Mouse (Mus musculus) stomach, embryonic 14.5 days (tissue): ENCODE data around the gene Trir. TPM values are rescaled to one million over a fixed set of nuclear protein-coding genes. Genes with fewer than 3 reads are reported as not detected.

ENCODE experiments used
- ATAC-seq: fragments of 200-750 bp; cut with Nextera tagmentation; 2 replicates; pipeline ENCODE4 v1.8.0; 2017; ENCODE audit warnings: low read depth, moderate TSS enrichment; ENCODE audit not compliant: insufficient number of reproducible peaks, insufficient read depth, low FRiP score
- H3K27ac ChIP-seq: fragments of 300-500 bp; sonication (generic); 2 replicates; pipeline ENCODE4 v1.5.1; 2014; ENCODE audit warnings: mild to moderate bottlenecking, low read length, moderate library complexity, mixed read lengths
- H3K27me3 ChIP-seq: fragments of 300-500 bp; sonication (generic); 2 replicates; pipeline ENCODE4 v1.6.1; 2014; ENCODE audit warnings: low read length, control low read depth, mixed read lengths; ENCODE audit not compliant: control insufficient read depth, insufficient read depth
- H3K36me3 ChIP-seq: fragments of 300-500 bp; sonication (generic); 2 replicates; pipeline ENCODE4 v1.6.1; 2014; ENCODE audit warnings: mild to moderate bottlenecking, control low read depth, low read length, moderate library complexity, mixed read lengths; ENCODE audit not compliant: control insufficient read depth, insufficient read depth
- H3K4me1 ChIP-seq: fragments of 300-500 bp; sonication (generic); 2 replicates; pipeline ENCODE4 v1.6.1; 2014; ENCODE audit warnings: low read length, control low read depth, mixed read lengths; ENCODE audit not compliant: control insufficient read depth, insufficient read depth
- H3K4me2 ChIP-seq: fragments of 300-500 bp; sonication (generic); replicated peaks from 2 replicates; pipeline ENCODE4 v1.6.1; 2014; ENCODE audit warnings: low read depth, low read length, control low read depth
- H3K4me3 ChIP-seq: fragments of 300-500 bp; sonication (generic); 2 replicates; pipeline ENCODE4 v1.5.1; 2014; ENCODE audit warnings: low read depth, low read length, control low read depth
- H3K9ac ChIP-seq: fragments of 300-500 bp; sonication (generic); replicated peaks from 2 replicates; pipeline ENCODE4 v1.6.1; 2014; ENCODE audit warnings: low read depth, mild to moderate bottlenecking, control low read depth, low read length, moderate library complexity, mixed read lengths
- H3K9me3 ChIP-seq: fragments of 300-500 bp; sonication (generic); 2 replicates; pipeline ENCODE4 v1.6.1; 2016; ENCODE audit warnings: low read depth, low read length, control low read depth; ENCODE audit not compliant: control insufficient read depth
- WGBS: fragments of 180-500 bp; shearing (Covaris S2); extraction: QIAGEN DNeasy Blood & Tissue Kit; methylation state at CpG from one replicate; pipeline ENCODE4 v1.1.7; 2014; 5-methylcytosine and 5-hydroxymethylcytosine counted together
- polyA plus RNA-seq: library from polyadenylated mRNA; unstranded; fragments of >200 nt; fragmentation: Nextera tagmentation; extraction: Ambion mirVana; gene quantifications from 2 replicates; pipeline ENCODE4 v1.2.1, GENCODE M21; 2014

The Trir gene
- polyA plus RNA-seq, 1 experiment from 2014 or later = 136 TPM

GRCm38 (mm10) chr8:85011242-85011641 lies 15.4 kb upstream of the Trir start:
- no peak overlapping the region for H3K4me3 ChIP-seq
- H3K36me3 ChIP-seq = no peaks in the 10 kb centered on the region
- H3K27ac ChIP-seq = no peak overlapping the region
- 12% methylated on average over 28 of the region's 28 CpGs for WGBS
- peaks cover 22% of the 10 kb centered on the region for H3K27me3 ChIP-seq
- H3K9me3 ChIP-seq = no peaks in the 10 kb centered on the region
- peaks cover 4% of the 10 kb centered on the region; the same call in 1 of the 2 replicates for H3K4me1 ChIP-seq
- ATAC-seq = no peak
- no peak overlapping the region for H3K4me2 ChIP-seq
- H3K9ac ChIP-seq = no peak overlapping the region

DNA sequence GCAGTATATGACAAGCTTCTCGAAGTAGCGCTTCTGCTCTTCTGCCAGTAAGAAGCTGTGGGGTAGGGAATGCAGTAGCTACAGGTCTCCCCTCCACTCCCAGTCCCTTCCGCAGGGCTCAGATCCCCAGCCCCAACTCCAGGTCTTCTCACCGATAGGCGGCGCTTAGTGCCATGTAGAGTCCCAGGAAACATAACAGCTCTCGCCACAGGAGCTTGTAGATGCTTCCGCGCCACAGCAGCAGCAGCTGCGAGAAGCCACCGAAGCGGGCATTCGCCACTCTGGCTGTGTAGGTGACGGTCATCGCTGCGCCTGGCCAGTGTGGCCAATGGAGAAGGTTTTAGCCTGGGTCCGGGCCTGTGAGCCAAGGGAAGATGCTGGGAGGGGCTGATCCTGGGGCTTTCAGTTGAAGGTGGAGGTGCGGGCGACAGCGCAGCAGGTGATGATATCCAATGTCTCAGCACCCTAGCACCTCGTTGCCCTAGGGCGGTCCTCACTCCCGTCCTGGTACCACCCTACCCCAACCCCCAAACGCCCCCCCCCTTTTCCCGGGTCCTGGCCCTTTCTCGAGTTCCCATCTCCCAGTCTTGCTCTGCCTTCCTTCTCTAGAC lies 13.3 kb upstream of the Trir start:
- peak; percentile 64 for ATAC-seq
- no peak overlapping the region; the same call in 1 of the 2 replicates for H3K9ac ChIP-seq
- peaks cover 3% of the 10 kb centered on the region for H3K36me3 ChIP-seq
- H3K4me1 ChIP-seq = peaks cover 4% of the 10 kb centered on the region; the same call in 1 of the 2 replicates
- peak overlapping the region; percentile 12; the same call in 1 of the 2 replicates for H3K4me3 ChIP-seq
- H3K27ac ChIP-seq = no peak overlapping the region
- 5% methylated on average over 26 of the region's 26 CpGs for WGBS
- H3K4me2 ChIP-seq = peak overlapping the region; percentile 47
- H3K9me3 ChIP-seq = no peaks in the 10 kb centered on the region
- H3K27me3 ChIP-seq = peaks cover 20% of the 10 kb centered on the region

- no peak for ATAC-seq
- Histone ChIP-seq H3K4me3 (peak within 1 kb of the TSS; percentile 12; the same call in 1 of the 2 replicates), H3K36me3 (peaks cover 14% of the 10 kb centered on the region), H3K4me2 (peak within 1 kb of the TSS; percentile 47), H3K9me3 (no peaks in the 10 kb centered on the region), H3K27ac (no peak within 1 kb of the TSS), H3K9ac (no peak within 1 kb of the TSS; the same call in 1 of the 2 replicates), H3K27me3 (peaks cover 15% of the 10 kb centered on the region), H3K4me1 (peaks cover 4% of the 10 kb centered on the region; the same call in 1 of the 2 replicates)
- 46% methylated on average over 2 of the region's 2 CpGs for WGBS
These were observed 12.2 kb upstream of the Trir start, which contains the start of gene Best2 for GRCm38 (mm10) chr8:85014431-85014830. Best2 (minus strand) TSS chr8:85014531.

GRCm38 (mm10) chr8:85016724-85017123 lies 9.9 kb upstream of the Trir start:
- Histone ChIP-seq H3K4me2 (no peak overlapping the region), H3K4me3 (no peak overlapping the region), H3K27ac (0 out of 2 replicates have a peak overlapping the region, but pooled peaks have one; percentile 33), H3K9ac (no peak overlapping the region), H3K27me3 (0 out of 2 replicates have a peak, but pooled peaks cover 4% of the 10 kb centered on the region), H3K36me3 (peaks cover 31% of the 10 kb centered on the region), H3K9me3 (no peaks in the 10 kb centered on the region), H3K4me1 (peaks cover 4% of the 10 kb centered on the region; the same call in 1 of the 2 replicates)
- no peak for ATAC-seq
- 55% methylated on average over 10 of the region's 10 CpGs for WGBS

GRCm38 (mm10) chr8:85017209-85017608 lies 9.4 kb upstream of the Trir start:
- H3K9ac ChIP-seq = no peak overlapping the region
- ATAC-seq = no peak
- peak overlapping the region; percentile 33; the same call in 1 of the 2 replicates for H3K27ac ChIP-seq
- H3K27me3 ChIP-seq = 0 out of 2 replicates have a peak, but pooled peaks cover 3% of the 10 kb centered on the region
- no peak overlapping the region for H3K4me2 ChIP-seq
- peaks cover 36% of the 10 kb centered on the region for H3K36me3 ChIP-seq
- no peak overlapping the region for H3K4me3 ChIP-seq
- peaks cover 4% of the 10 kb centered on the region; the same call in 1 of the 2 replicates for H3K4me1 ChIP-seq
- no peaks in the 10 kb centered on the region for H3K9me3 ChIP-seq
- whole genome bisulfite sequencing = 49% methylated on average over 5 of the region's 5 CpGs

GRCm38 (mm10) chr8:85021514-85022055 lies 5.0 kb upstream of the Trir start:
- Histone ChIP-seq H3K4me2 (no peak overlapping the region), H3K9me3 (no peaks in the 10 kb centered on the region), H3K27me3 (no peaks in the 10 kb centered on the region), H3K9ac (no peak overlapping the region), H3K27ac (no peak overlapping the region), H3K36me3 (peaks cover 48% of the 10 kb centered on the region), H3K4me1 (peaks cover 15% of the 10 kb centered on the region), H3K4me3 (no peak overlapping the region)
- WGBS = 100% methylated on average over 3 of the region's 3 CpGs
- ATAC-seq = no peak

- ATAC-seq = no peak
- 97% methylated on average over 3 of the region's 3 CpGs for WGBS
- Histone ChIP-seq H3K4me2 (no peak overlapping the region), H3K4me3 (no peak overlapping the region), H3K9me3 (no peaks in the 10 kb centered on the region), H3K36me3 (peaks cover 40% of the 10 kb centered on the region), H3K4me1 (peaks cover 24% of the 10 kb centered on the region), H3K9ac (no peak overlapping the region), H3K27me3 (no peaks in the 10 kb centered on the region), H3K27ac (no peak overlapping the region)
These were observed 2.8 kb upstream of the Trir start for GRCm38 (mm10) chr8:85023846-85024245.

DNA sequence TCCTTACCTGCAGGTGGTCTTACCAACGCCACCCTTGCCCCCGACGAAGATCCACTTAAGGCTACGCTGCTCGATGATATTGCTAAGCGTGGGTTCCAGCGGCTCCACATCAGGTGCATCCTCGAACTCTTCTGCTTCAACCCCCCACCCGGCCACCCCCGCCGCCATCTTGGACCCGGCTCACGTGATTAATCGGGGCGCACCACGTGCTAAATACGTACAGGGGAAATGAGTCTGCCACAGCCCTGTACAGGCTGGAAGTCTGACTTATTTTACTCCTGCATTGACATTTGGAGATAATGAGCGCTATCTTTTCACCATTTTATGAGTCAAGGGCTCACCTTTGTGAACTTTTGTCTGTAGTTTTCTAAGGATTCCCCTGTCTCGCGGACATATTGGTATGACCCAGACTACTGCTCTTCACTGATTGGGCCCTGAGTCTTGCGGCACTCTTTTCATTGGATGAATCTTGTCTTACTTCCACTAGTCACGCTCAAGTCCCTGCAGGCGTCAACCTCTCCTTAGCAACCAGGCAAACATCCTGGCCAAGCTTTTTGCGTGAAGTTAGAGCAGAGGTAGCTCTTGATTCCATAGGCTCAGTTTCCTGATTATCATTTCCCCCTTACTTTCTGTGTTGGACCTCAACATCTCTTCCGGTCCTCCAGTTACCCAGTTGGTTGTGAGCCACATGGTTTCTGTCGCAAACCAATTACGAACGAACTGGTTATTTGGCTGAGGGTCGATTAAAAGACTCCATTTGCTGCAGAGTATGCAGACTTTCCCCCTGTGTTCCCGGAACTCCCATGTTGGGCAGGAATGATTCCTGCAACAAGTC lies 1.3 kb upstream of the Trir start, which contains the start of gene Asna1:
Asna1 (minus strand) TSS at position 184 of the 835 bp plus-strand sequence.
- WGBS = 5% methylated on average over 30 of the region's 30 CpGs
- peak within 1 kb of the TSS; percentile 98 for H3K4me3 ChIP-seq
- peaks cover 28% of the 10 kb centered on the region for H3K4me1 ChIP-seq
- H3K4me2 ChIP-seq = peak within 1 kb of the TSS; percentile 95
- H3K27ac ChIP-seq = peak within 1 kb of the TSS; percentile 83
- H3K27me3 ChIP-seq = no peaks in the 10 kb centered on the region
- peak within 1 kb of the TSS; percentile 74 for H3K9ac ChIP-seq
- no peaks in the 10 kb centered on the region for H3K9me3 ChIP-seq
- peaks cover 39% of the 10 kb centered on the region for H3K36me3 ChIP-seq
- ATAC-seq = peak; percentile 92
